Mouse (Mus musculus) regulatory T cell (primary cell): ENCODE results near the gene Abcd3.

Source experiments
- in situ Hi-C: fragments of 300-600 bp; cut with MboI, MseI; formaldehyde crosslinking; loops from one replicate; pipeline ENCODE4 v1.15.1; 2025; ENCODE audit warnings: high pct_unique_total_duplicates

Abcd3 gene

GRCm38 (mm10) chr3:121739489-121740213, 75.5 kb downstream of the Abcd3 start:
- in situ Hi-C loops: loop anchor here (10.0 to 25.0 kb wide), 2 partner anchors 427 to 565 kb away; partner anchors contain the start of gene Rwdd3

- in situ Hi-C loops: loop anchor here (10.0 to 25.0 kb wide), 2 partner anchors 427 to 564 kb away; partner anchors contain the start of gene Rwdd3
Observed at GRCm38 (mm10) chr3:121738742-121739342, 76.3 kb downstream of the Abcd3 start.

- in situ Hi-C loops: loop anchor here (10.0 to 25.0 kb wide), 2 partner anchors 426 to 563 kb away; partner anchors contain the start of gene Rwdd3
Observed at GRCm38 (mm10) chr3:121737901-121738300, 77.2 kb downstream of the Abcd3 start.

- in situ Hi-C loops: loop anchor here (10.0 to 25.0 kb wide), 2 partner anchors 425 to 563 kb away; partner anchors contain the start of gene Rwdd3
Observed at GRCm38 (mm10) chr3:121737453-121737852, 77.6 kb downstream of the Abcd3 start.

- in situ Hi-C loops: loop anchor here (10.0 to 25.0 kb wide), 2 partner anchors 424 to 561 kb away; partner anchors contain the start of gene Rwdd3
Observed at GRCm38 (mm10) chr3:121736025-121736744, 78.9 kb downstream of the Abcd3 start.

- in situ Hi-C loops: loop anchor here (10.0 to 25.0 kb wide), 2 partner anchors 423 to 561 kb away; partner anchors contain the start of gene Rwdd3
Observed at GRCm38 (mm10) chr3:121735542-121735941, 79.6 kb downstream of the Abcd3 start.

GRCm38 (mm10) chr3:121729678-121730077, 85.4 kb downstream of the Abcd3 start:
- in situ Hi-C loops: loop anchor here (10.0 to 25.0 kb wide), 2 partner anchors 417 to 555 kb away; partner anchors contain the start of gene Rwdd3

GRCm38 (mm10) chr3:121725651-121726050, 89.5 kb downstream of the Abcd3 start:
- in situ Hi-C loops: loop anchor here (25.0 kb wide), 1 partner anchor 413 kb away; no protein-coding TSS in a partner anchor

GRCm38 (mm10) chr3:121724553-121724952, 90.5 kb downstream of the Abcd3 start:
- in situ Hi-C loops: loop anchor here (5.0 kb wide), 1 partner anchor 177 kb away; no protein-coding TSS in a partner anchor

GRCm38 (mm10) chr3:121723968-121724524, 91.1 kb downstream of the Abcd3 start:
- in situ Hi-C loops: loop anchor here (5.0 kb wide), 1 partner anchor 177 kb away; no protein-coding TSS in a partner anchor

GRCm38 (mm10) chr3:121722971-121723844, 91.9 kb downstream of the Abcd3 start, which contains the start of gene F3:
TSS of gene F3 (plus strand) at chr3:121723537.
- in situ Hi-C loops: loop anchor here (5.0 kb wide), 1 partner anchor 176 kb away; no protein-coding TSS in a partner anchor

GRCm38 (mm10) chr3:121721691-121722070, 93.4 kb downstream of the Abcd3 start:
- in situ Hi-C loops: loop anchor here (5.0 kb wide), 1 partner anchor 174 kb away; no protein-coding TSS in a partner anchor

GRCm38 (mm10) chr3:121720801-121721690, 94.1 kb downstream of the Abcd3 start:
- in situ Hi-C loops: loop anchor here (5.0 kb wide), 1 partner anchor 174 kb away; no protein-coding TSS in a partner anchor

GRCm38 (mm10) chr3:121719701-121720100, 95.4 kb downstream of the Abcd3 start:
- in situ Hi-C loops: loop anchor here (5.0 kb wide), 1 partner anchor 172 kb away; no protein-coding TSS in a partner anchor

GRCm38 (mm10) chr3:121718679-121719078, 96.4 kb downstream of the Abcd3 start:
- in situ Hi-C loops: no loop called here

GRCm38 (mm10) chr3:121716480-121716879, 98.6 kb downstream of the Abcd3 start:
- in situ Hi-C loops: no loop called here

GRCm38 (mm10) chr3:121715741-121716459, 99.2 kb downstream of the Abcd3 start:
- in situ Hi-C loops: no loop called here

GRCm38 (mm10) chr3:121715336-121715735, 99.8 kb downstream of the Abcd3 start:
- in situ Hi-C loops: no loop called here
